Mouse (Mus musculus) left cerebral cortex, postnatal 25 days (tissue): ENCODE measurements around the gene Aldh1l1. TPM values are rescaled to one million over a fixed set of nuclear protein-coding genes. Genes with fewer than 3 reads are reported as not detected.

Source experiments
- DNase-seq, 2 experiments: peaks; one replicate each; pipeline ENCODE4 v3.0.0; 2022; ENCODE audit warnings: low spot score in 2 of 2, mixed read lengths in 1 of 2
- intact Hi-C: fragments of 180-260 bp; cut with DNase I; formaldehyde crosslinking; loops from one replicate; pipeline ENCODE4 v1.15.1; 2025
- total RNA-seq, 2 experiments: library from RNA; stranded (reverse); gene quantifications; 2 replicates each; pipeline ENCODE4 v1.2.3; 2021

The Aldh1l1 gene
- total RNA-seq, 2 experiments from 2014 or later: 63.5 to 65.8 TPM

DNA sequence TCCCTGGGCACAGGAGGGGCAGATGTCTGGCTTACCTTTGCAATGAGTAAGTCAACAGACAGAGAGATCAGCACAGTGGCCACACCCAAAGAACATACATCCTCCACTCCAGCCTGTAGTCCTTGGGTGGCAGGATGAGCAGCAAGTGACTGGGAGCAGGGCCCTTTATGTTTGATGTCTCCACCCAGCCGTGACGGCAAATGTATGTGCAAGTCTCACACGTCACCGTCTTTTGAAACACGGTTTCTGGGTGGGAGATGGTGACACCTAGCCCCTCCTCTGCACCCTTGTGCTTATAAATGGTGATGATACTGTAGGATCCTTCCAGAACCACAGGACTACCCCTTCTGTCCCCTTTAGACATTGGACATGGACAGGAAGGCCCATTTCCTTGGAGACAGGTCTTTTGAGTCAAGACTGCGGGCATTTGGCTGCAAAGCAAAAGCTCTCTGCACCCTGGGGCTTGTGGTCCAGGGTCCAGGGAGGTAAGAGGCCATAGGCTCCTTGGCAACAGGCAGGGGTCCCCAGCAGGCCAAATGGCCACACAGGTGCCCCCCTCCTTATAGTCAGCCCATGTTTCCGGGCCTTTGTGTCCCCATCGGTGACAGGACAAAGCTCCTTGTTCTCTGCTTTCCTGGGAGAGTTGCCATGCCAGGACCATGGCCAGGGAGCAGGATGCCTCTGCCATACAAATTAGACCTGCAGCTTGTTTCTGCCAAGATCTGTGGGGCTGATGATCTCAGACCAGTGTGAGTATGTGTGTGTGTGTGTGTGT lies 48.7 kb downstream of the Aldh1l1 start:
- intact Hi-C loops: loop anchor here (5.0 kb wide), 1 partner anchor 83 kb away; no protein-coding TSS in a partner anchor
- peak; percentile 59 to 79 for DNase-seq

DNA sequence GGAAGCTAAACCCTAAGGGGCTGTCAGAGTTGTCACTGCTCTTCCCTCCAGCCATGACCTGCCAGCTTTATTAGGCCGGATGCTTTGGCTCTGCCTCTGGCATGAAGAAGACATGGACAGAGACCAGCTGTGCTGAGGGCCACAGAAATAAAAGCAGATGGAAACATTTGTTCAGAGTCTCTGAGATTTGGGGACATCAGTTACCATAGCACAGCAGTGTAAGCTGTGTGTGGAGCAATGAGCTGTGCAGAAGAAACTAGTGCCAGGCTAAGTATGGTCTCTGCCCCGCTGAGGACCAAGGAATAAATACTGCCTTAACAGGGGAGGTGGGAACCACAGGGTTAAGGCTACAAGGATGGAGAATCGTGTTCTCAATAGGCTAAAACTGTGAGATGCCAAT lies 50.6 kb downstream of the Aldh1l1 start:
- no peak for DNase-seq
- intact Hi-C loops: loop anchor here (5.0 kb wide), 1 partner anchor 85 kb away; no protein-coding TSS in a partner anchor

DNA sequence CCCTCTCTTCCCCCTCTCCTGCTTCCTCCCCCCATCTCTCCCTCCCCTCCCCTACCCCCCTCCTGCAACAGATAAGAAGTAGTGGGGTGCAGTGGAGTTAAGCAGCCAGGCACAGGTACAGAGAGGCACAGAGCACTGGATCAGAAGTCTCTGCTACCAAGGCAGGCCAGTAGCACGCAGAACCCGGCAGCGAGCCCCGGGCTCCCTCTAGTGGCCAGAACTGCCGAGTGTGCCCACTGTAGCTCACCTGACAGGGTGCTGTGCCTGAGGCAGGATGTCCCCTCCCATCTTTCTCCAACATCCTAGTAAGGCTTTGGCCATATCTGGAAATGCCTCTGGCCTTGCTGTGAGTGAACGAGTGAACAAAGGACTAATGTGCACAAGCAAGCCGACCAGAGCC lies 51.7 kb downstream of the Aldh1l1 start:
- intact Hi-C loops: loop anchor here (5.0 kb wide), 1 partner anchor 86 kb away; no protein-coding TSS in a partner anchor
- peak; percentile 88 to 89 for DNase-seq

DNA sequence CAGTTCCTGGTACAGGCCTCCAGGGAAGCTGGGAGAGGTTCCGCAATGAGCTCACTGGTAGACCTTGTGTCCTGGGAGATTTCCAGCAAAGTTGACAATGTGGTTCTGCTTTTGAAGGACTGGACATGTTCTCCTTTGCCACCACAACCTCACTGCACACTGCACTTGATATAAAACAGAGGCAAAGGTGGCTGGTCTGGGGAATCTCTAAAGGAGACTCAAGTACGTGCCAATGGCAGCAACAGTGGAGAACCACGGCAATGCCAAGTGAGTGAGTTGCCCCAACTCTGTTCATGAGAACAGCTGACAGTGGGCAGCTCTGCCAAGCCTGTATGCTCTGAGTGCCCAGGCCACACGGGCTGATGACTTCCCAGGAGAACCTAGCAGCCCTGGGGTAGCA lies 53.0 kb downstream of the Aldh1l1 start:
- DNase-seq: no peak
- intact Hi-C loops: loop anchor here (5.0 kb wide), 1 partner anchor 87 kb away; no protein-coding TSS in a partner anchor

DNA sequence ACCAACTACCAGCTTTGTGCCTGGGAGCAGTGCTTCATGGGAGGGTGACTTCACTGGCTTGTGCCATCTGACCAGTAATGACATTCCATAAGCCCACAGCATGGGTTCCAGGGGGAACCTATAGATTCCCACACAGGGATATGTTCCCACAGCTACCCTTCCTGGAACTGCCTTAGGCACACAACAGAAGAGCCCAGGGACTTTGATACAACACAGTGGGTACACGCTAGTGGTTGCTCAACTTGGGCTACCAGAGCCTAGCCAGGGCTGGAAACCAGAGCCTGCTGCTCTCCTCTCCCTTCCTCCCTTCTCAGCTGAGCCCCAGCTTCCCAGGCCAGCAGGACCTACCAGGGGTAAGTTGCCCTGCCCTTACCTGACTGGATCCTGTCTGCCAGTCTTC lies 54.3 kb downstream of the Aldh1l1 start:
- intact Hi-C loops: no loop called here
- no peak for DNase-seq

DNA sequence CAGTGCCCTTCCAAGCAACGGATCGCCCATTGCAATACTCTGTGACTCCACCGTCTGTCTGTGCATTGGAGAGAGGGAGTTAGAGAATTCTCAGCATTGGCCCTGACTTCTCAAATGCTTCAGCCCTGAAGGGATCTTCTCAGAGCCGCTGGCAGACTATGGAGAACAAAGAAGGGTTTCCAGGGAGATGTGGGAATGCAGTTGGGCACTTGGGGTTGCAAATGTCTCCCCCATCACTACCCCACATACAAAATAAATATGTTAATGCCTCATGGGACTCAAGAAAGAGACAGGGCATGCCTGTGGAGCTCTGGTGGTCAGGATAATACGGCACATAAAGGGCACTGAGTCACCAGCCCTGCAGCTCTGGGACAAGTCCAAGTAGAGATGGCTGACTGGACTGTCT lies 55.1 kb downstream of the Aldh1l1 start:
- intact Hi-C loops: no loop called here
- DNase-seq: no peak

- no peak for DNase-seq
- intact Hi-C loops: no loop called here
These were observed 58.2 kb downstream of the Aldh1l1 start for GRCm38 (mm10) chr6:90544433-90544832.

- intact Hi-C loops: no loop called here
- DNase-seq: no peak
These were observed 60.0 kb downstream of the Aldh1l1 start for GRCm38 (mm10) chr6:90546274-90546673.

DNA sequence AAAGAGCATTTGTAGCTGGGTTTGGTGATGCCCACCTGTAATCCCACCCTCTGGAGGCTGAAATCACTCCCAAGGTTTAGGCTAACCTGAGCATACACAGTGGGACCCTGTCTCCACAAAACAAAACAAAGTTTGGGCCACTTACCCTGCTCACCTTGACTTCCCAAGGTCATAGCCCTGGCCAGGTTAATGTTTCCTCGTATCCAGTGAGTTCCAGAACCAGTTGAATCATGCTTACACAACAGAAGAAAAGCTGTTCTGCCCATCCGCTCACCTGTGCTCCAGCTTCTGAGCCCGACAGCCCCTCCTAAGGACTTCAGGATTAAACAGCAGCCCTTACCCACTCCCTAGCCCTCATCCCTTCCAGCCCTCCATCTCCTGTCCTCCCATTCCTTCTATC lies 60.8 kb downstream of the Aldh1l1 start:
- intact Hi-C loops: no loop called here
- no peak for DNase-seq

DNA sequence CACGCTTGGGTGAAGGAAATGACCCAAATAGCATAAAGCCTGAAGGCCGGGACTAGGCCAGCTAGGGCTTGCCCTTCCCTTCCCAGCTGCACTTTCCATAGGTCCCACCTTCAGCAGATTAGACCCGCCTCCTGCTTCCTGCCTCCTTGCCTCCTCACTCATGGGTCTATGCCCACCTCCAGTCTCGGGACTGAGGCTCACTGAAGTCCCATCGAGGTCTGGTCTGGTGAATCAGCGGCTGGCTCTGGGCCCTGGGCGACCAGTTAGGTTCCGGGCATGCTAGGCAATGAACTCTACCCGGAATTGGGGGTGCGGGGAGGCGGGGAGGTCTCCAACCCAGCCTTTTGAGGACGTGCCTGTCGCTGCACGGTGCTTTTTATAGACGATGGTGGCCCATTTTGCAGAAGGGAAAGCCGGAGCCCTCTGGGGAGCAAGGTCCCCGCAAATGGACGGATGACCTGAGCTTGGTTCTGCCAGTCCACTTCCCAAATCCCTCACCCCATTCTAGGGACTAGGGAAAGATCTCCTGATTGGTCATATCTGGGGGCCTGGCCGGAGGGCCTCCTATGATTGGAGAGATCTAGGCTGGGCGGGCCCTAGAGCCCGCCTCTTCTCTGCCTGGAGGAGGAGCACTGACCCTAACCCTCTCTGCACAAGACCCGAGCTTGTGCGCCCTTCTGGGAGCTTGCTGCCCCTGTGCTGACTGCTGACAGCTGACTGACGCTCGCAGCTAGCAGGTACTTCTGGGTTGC lies 64.1 kb downstream of the Aldh1l1 start:
- intact Hi-C loops: no loop called here
- no peak for DNase-seq

- DNase-seq: no peak
- intact Hi-C loops: no loop called here
These were observed 65.0 kb downstream of the Aldh1l1 start for GRCm38 (mm10) chr6:90551251-90551650.

DNA sequence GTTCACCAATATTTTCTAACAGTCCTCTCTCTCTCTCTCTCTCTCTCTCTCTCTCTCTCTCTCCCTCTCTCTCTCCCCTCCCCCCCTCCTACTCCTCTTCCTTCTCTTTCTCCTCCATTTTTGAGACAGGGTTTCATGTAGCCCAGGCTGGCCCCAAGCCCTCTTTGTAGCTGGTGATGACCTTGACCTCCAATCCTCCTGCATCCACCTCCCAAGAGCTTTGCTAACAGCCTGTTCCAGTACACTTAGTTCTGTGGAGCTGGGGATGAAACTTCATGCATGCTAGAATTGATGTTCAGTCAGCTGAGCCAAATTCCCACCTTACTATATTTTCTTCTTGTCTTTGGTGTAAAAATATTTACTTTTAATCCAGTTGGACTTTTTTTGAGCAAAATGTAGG lies 67.0 kb downstream of the Aldh1l1 start:
- no peak for DNase-seq
- intact Hi-C loops: no loop called here

- DNase-seq: no peak
- intact Hi-C loops: no loop called here
These were observed 67.5 kb downstream of the Aldh1l1 start for GRCm38 (mm10) chr6:90553682-90554081.

- no peak for DNase-seq
- intact Hi-C loops: no loop called here
These were observed 70.4 kb downstream of the Aldh1l1 start for GRCm38 (mm10) chr6:90556534-90557058.

GRCm38 (mm10) chr6:90557077-90557476 lies 70.8 kb downstream of the Aldh1l1 start:
- DNase-seq: no peak

GRCm38 (mm10) chr6:90557829-90558693 lies 71.8 kb downstream of the Aldh1l1 start:
- no peak for DNase-seq
- intact Hi-C loops: no loop called here

More at GRCm38 (mm10) chr6:90557077-90557476, 70.8 kb downstream of the Aldh1l1 start:
- intact Hi-C loops: no loop called here

- peak in 1 of 2 experiments; percentile 78 for DNase-seq
- intact Hi-C loops: loop anchor here (5.0 kb wide), 1 partner anchor 128 kb away; no protein-coding TSS in a partner anchor
These were observed 74.3 kb downstream of the Aldh1l1 start for GRCm38 (mm10) chr6:90560390-90561058.

GRCm38 (mm10) chr6:90561234-90561781 lies 75.1 kb downstream of the Aldh1l1 start:
- intact Hi-C loops: loop anchor here (5.0 kb wide), 1 partner anchor 129 kb away; no protein-coding TSS in a partner anchor
- DNase-seq: no peak

DNA sequence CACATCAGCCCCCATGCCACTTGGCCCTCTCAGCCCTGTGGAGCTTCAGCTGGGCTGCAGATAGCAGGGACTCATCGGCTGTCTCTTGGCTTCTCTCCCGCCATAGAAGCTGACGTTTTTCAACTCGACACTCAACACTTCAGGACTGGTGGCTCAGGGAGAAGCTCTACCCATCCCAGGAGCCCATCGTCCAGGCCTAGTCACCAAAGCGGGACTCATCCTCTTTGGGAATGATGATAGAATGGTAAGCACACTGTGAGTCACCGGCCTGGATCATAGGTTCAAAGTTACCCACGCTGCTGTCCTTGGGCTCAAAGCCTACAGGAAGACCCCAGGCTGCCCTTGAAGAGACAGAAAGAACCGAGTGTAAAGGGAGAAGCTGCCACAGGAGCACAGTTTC lies 78.0 kb downstream of the Aldh1l1 start:
- DNase-seq: no peak
- intact Hi-C loops: loop anchor here (5.0 kb wide), 1 partner anchor 132 kb away; no protein-coding TSS in a partner anchor
